Mouse (Mus musculus): ENCODE data around the gene Ctsh. TPM values are rescaled to one million over a fixed set of nuclear protein-coding genes. Genes with fewer than 3 reads are reported as not detected.

Gene Ctsh
- 27.7 and 112 TPM in 2 replicates for polyA plus RNA-seq (2011; ENCODE audit: insufficient read depth, insufficient read length, low replicate concordance, missing spikeins)

- WGBS: 42% methylated on average over 2 of the region's 2 CpGs
- Histone ChIP-seq H3K4me1 (ENCODE audit: control insufficient read depth, insufficient read depth, low read length) (peaks cover 1% of the 10 kb centered on the region), H3K27ac (ENCODE audit: control insufficient read depth, insufficient read depth, low read depth, low read length, poor library complexity) (peak within 1 kb of the TSS; percentile 90), H3K4me3 (replicated peaks; ENCODE audit: control insufficient read depth, low read depth, low read length) (peak within 1 kb of the TSS; percentile 82)
- TF ChIP-seq CTCF (IDR thresholded peaks at IDR 0.05; ENCODE audit: control insufficient read depth, insufficient read depth, low read length) (no peak), POLR2A (IDR thresholded peaks at IDR 0.05; ENCODE audit: borderline replicate concordance, control insufficient read depth, low read depth, low read length) (no peak)
These were observed at the start of gene Ctsh for GRCm38 (mm10) chr9:90053852-90054251. TSS of gene Ctsh (plus strand) at chr9:90054152.

- Histone ChIP-seq H3K4me3 (replicated peaks; ENCODE audit: control insufficient read depth, low read depth, low read length) (no peak overlapping the region), H3K4me1 (ENCODE audit: control insufficient read depth, insufficient read depth, low read length) (no peaks in the 10 kb centered on the region; the same call in 1 of the 2 replicates), H3K27ac (ENCODE audit: control insufficient read depth, insufficient read depth, low read depth, low read length, poor library complexity) (no peak overlapping the region)
- no peak for TF ChIP-seq POLR2A (IDR thresholded peaks at IDR 0.05; ENCODE audit: borderline replicate concordance, control insufficient read depth, low read depth, low read length)
- TF ChIP-seq CTCF (IDR thresholded peaks at IDR 0.05; ENCODE audit: control insufficient read depth, insufficient read depth, low read length): no peak
- 53% methylated on average over 3 of the region's 3 CpGs for WGBS
These were observed 47.5 kb upstream of the Ctsh start for GRCm38 (mm10) chr9:90006432-90006831.

- Histone ChIP-seq H3K4me3 (replicated peaks; ENCODE audit: control insufficient read depth, low read depth, low read length) (no peak overlapping the region), H3K4me1 (ENCODE audit: control insufficient read depth, insufficient read depth, low read length) (no peaks in the 10 kb centered on the region; the same call in 1 of the 2 replicates), H3K27ac (ENCODE audit: control insufficient read depth, insufficient read depth, low read depth, low read length, poor library complexity) (no peak overlapping the region)
- TF ChIP-seq POLR2A (IDR thresholded peaks at IDR 0.05; ENCODE audit: borderline replicate concordance, control insufficient read depth, low read depth, low read length) (no peak), CTCF (IDR thresholded peaks at IDR 0.05; ENCODE audit: control insufficient read depth, insufficient read depth, low read length) (no peak)
- WGBS: 53% methylated on average over 2 of the region's 2 CpGs
These were observed 46.9 kb upstream of the Ctsh start for GRCm38 (mm10) chr9:90007094-90007493.

GRCm38 (mm10) chr9:90008138-90008537 lies 45.8 kb upstream of the Ctsh start:
- 92% methylated on average over 6 of the region's 6 CpGs for WGBS
- H3K27ac ChIP-seq (ENCODE audit: control insufficient read depth, insufficient read depth, low read depth, low read length, poor library complexity): no peak overlapping the region
- no peaks in the 10 kb centered on the region; the same call in 1 of the 2 replicates for H3K4me1 ChIP-seq (ENCODE audit: control insufficient read depth, insufficient read depth, low read length)
- TF ChIP-seq POLR2A (IDR thresholded peaks at IDR 0.05; ENCODE audit: borderline replicate concordance, control insufficient read depth, low read depth, low read length): no peak
- TF ChIP-seq CTCF (IDR thresholded peaks at IDR 0.05; ENCODE audit: control insufficient read depth, insufficient read depth, low read length): no peak
- no peak overlapping the region for H3K4me3 ChIP-seq (replicated peaks; ENCODE audit: control insufficient read depth, low read depth, low read length)

- TF ChIP-seq POLR2A (IDR thresholded peaks at IDR 0.05; ENCODE audit: borderline replicate concordance, control insufficient read depth, low read depth, low read length) (no peak), CTCF (IDR thresholded peaks at IDR 0.05; ENCODE audit: control insufficient read depth, insufficient read depth, low read length) (no peak)
- H3K4me3 ChIP-seq (replicated peaks; ENCODE audit: control insufficient read depth, low read depth, low read length): no peak overlapping the region
- 57% methylated on average over 2 of the region's 2 CpGs for whole genome bisulfite sequencing
These were observed 42.1 kb upstream of the Ctsh start for GRCm38 (mm10) chr9:90011849-90012248.

GRCm38 (mm10) chr9:90014649-90015048 lies 39.3 kb upstream of the Ctsh start:
- Histone ChIP-seq H3K27ac (ENCODE audit: control insufficient read depth, insufficient read depth, low read depth, low read length, poor library complexity) (peak overlapping the region; percentile 39; the same call in 1 of the 2 replicates), H3K4me1 (ENCODE audit: control insufficient read depth, insufficient read depth, low read length) (no peaks in the 10 kb centered on the region; the same call in 1 of the 2 replicates), H3K4me3 (replicated peaks; ENCODE audit: control insufficient read depth, low read depth, low read length) (no peak overlapping the region)
- TF ChIP-seq POLR2A (IDR thresholded peaks at IDR 0.05; ENCODE audit: borderline replicate concordance, control insufficient read depth, low read depth, low read length) (no peak), CTCF (IDR thresholded peaks at IDR 0.05; ENCODE audit: control insufficient read depth, insufficient read depth, low read length) (no peak)
- 51% methylated on average over 3 of the region's 3 CpGs for WGBS

More at GRCm38 (mm10) chr9:90011849-90012248, 42.1 kb upstream of the Ctsh start:
- Histone ChIP-seq H3K4me1 (ENCODE audit: control insufficient read depth, insufficient read depth, low read length) (no peaks in the 10 kb centered on the region; the same call in 1 of the 2 replicates), H3K27ac (ENCODE audit: control insufficient read depth, insufficient read depth, low read depth, low read length, poor library complexity) (no peak overlapping the region)

- Histone ChIP-seq H3K4me3 (replicated peaks; ENCODE audit: control insufficient read depth, low read depth, low read length) (no peak overlapping the region), H3K27ac (ENCODE audit: control insufficient read depth, insufficient read depth, low read depth, low read length, poor library complexity) (no peak overlapping the region), H3K4me1 (ENCODE audit: control insufficient read depth, insufficient read depth, low read length) (no peaks in the 10 kb centered on the region; the same call in 1 of the 2 replicates)
- TF ChIP-seq CTCF (IDR thresholded peaks at IDR 0.05; ENCODE audit: control insufficient read depth, insufficient read depth, low read length) (no peak), POLR2A (IDR thresholded peaks at IDR 0.05; ENCODE audit: borderline replicate concordance, control insufficient read depth, low read depth, low read length) (no peak)
- WGBS: 75% methylated on average over 6 of the region's 6 CpGs
These were observed 37.7 kb upstream of the Ctsh start for GRCm38 (mm10) chr9:90016204-90016603.

GRCm38 (mm10) chr9:90020866-90021265 lies 33.1 kb upstream of the Ctsh start:
- 62% methylated on average over 6 of the region's 6 CpGs for WGBS
- TF ChIP-seq POLR2A (IDR thresholded peaks at IDR 0.05; ENCODE audit: borderline replicate concordance, control insufficient read depth, low read depth, low read length) (no peak), CTCF (IDR thresholded peaks at IDR 0.05; ENCODE audit: control insufficient read depth, insufficient read depth, low read length) (no peak)
- no peaks in the 10 kb centered on the region; the same call in 1 of the 2 replicates for H3K4me1 ChIP-seq (ENCODE audit: control insufficient read depth, insufficient read depth, low read length)
- H3K27ac ChIP-seq (ENCODE audit: control insufficient read depth, insufficient read depth, low read depth, low read length, poor library complexity): no peak overlapping the region
- no peak overlapping the region for H3K4me3 ChIP-seq (replicated peaks; ENCODE audit: control insufficient read depth, low read depth, low read length)
